Mouse (Mus musculus) inflammation-experienced regulatory T-cells, adult 6 months (primary cell): ENCODE data around the gene Gstm3. TPM values are rescaled to one million over a fixed set of nuclear protein-coding genes. Genes with fewer than 3 reads are reported as not detected.

Experiments used
- ATAC-seq: one replicate; pipeline ENCODE4 v1.8.0; 2017
- polyA plus RNA-seq, 3 experiments: library from polyadenylated mRNA; unstranded; fragments of 100-300 nt; shearing (Covaris generic); gene quantifications; one replicate each; pipeline ENCODE4 v1.2.1; 2017

Gstm3 gene
- polyA plus RNA-seq, 3 experiments from 2014 or later: not detected

- no peak for ATAC-seq
Observed at GRCm38 (mm10) chr3:107927841-107928240, 41.2 kb downstream of the Gstm3 start.

GRCm38 (mm10) chr3:107925335-107925734 is 43.7 kb downstream of the Gstm3 start:
- ATAC-seq: no peak

GRCm38 (mm10) chr3:107920348-107920747 is 48.7 kb downstream of the Gstm3 start:
- ATAC-seq: no peak

GRCm38 (mm10) chr3:107917783-107918408 is 51.2 kb downstream of the Gstm3 start:
- ATAC-seq: no peak

- ATAC-seq: no peak
Observed at GRCm38 (mm10) chr3:107917097-107917496, 52.0 kb downstream of the Gstm3 start.

- ATAC-seq: no peak
Observed at GRCm38 (mm10) chr3:107916674-107917073, 52.4 kb downstream of the Gstm3 start.

Other genes with a start within 250 kb of the Gstm3 start
- 10 to 100 TPM; 15.5 to 53.7 (median 20.5) TPM for gene Csf1, start 208.8 kb downstream of the Gstm3 start, polyA plus RNA-seq
- gene Eps8l3, start 92.1 kb downstream of the Gstm3 start, polyA plus RNA-seq: not detected
- gene Gstm5, start 73.5 kb downstream of the Gstm3 start, polyA plus RNA-seq: 1 to 10 TPM in 1 of 3 experiments, not detected in 2; 1.4 TPM
- 1 to 10 TPM in 1 of 3 experiments, not detected in 2; 1.5 TPM for gene Gstm7, start 37.5 kb downstream of the Gstm3 start, polyA plus RNA-seq
- gene Gstm6, start 25.5 kb downstream of the Gstm3 start, polyA plus RNA-seq: not detected
- gene Gstm2, start 17.2 kb upstream of the Gstm3 start, polyA plus RNA-seq: not detected
- 1 to 10 TPM; 1.1 to 2.7 (median 1.4) TPM for gene Gstm1, start 48.7 kb upstream of the Gstm3 start, polyA plus RNA-seq
- gene Gstm4, start 75.6 kb upstream of the Gstm3 start, polyA plus RNA-seq: 1 to 10 TPM; 3.1 to 5.5 (median 5.0) TPM
- 10 to 100 TPM; 15.6 to 26.4 (median 18.1) TPM for gene Ampd2, start 117.4 kb upstream of the Gstm3 start, polyA plus RNA-seq
- not detected for gene Gnat2, start 123.5 kb upstream of the Gstm3 start, polyA plus RNA-seq
- 100 to 1,000 TPM in 1 of 3 experiments, 10 to 100 TPM in 2; 90.7 to 140 (median 97.6) TPM for gene Gnai3, start 176.9 kb upstream of the Gstm3 start, polyA plus RNA-seq
- not detected for gene Gpr61, start 185.6 kb upstream of the Gstm3 start, polyA plus RNA-seq
- gene Amigo1, start 217.1 kb upstream of the Gstm3 start, polyA plus RNA-seq: under 1 TPM; 0.33 to 0.53 (median 0.51) TPM
- 1 to 10 TPM; 6.6 to 7.3 (median 7.1) TPM for gene Cyb561d1, start 231.9 kb upstream of the Gstm3 start, polyA plus RNA-seq
- gene Atxn7l2, start 241.7 kb upstream of the Gstm3 start, polyA plus RNA-seq: 1 to 10 TPM; 4.7 to 5.9 (median 5.6) TPM